Mouse (Mus musculus) midbrain, embryonic 16.5 days (tissue): Measurements from ENCODE around the gene Lbh. TPM values are rescaled to one million over a fixed set of nuclear protein-coding genes. Genes with fewer than 3 reads are reported as not detected.
A peak's percentile ranks its signal among the peaks of the same experiment; 100 is the strongest.

Experiments used
- ATAC-seq: fragments of 200-750 bp; cut with Nextera tagmentation; 2 replicates; pipeline ENCODE4 v1.8.0; 2017; ENCODE audit warnings: moderate TSS enrichment
- H3K27ac ChIP-seq: fragments of 300-500 bp; sonication (generic); 2 replicates; pipeline ENCODE4 v1.5.1; 2014; ENCODE audit warnings: mild to moderate bottlenecking, low read length, mixed read lengths
- H3K27me3 ChIP-seq: fragments of 300-500 bp; sonication (generic); 2 replicates; pipeline ENCODE4 v1.6.1; 2014; ENCODE audit warnings: low read depth, low read length, mixed read lengths; ENCODE audit not compliant: control insufficient read depth, insufficient read depth
- H3K36me3 ChIP-seq: fragments of 300-500 bp; sonication (generic); 2 replicates; pipeline ENCODE4 v1.6.1; 2014; ENCODE audit warnings: mild to moderate bottlenecking, low read length, moderate library complexity, mixed read lengths; ENCODE audit not compliant: control insufficient read depth, insufficient read depth
- H3K4me1 ChIP-seq: fragments of 300-500 bp; sonication (generic); 2 replicates; pipeline ENCODE4 v1.6.1; 2014; ENCODE audit warnings: mild to moderate bottlenecking, low read length, mixed read lengths; ENCODE audit not compliant: control insufficient read depth, insufficient read depth
- H3K4me2 ChIP-seq: fragments of 300-500 bp; sonication (generic); 2 replicates; pipeline ENCODE4 v1.6.1; 2014; ENCODE audit warnings: mild to moderate bottlenecking, low read length, mixed read lengths
- H3K4me3 ChIP-seq: fragments of 300-500 bp; sonication (generic); 2 replicates; pipeline ENCODE4 v1.5.1; 2014; ENCODE audit warnings: low read depth, mild to moderate bottlenecking, low read length, moderate library complexity, mixed read lengths
- H3K9ac ChIP-seq: fragments of 300-500 bp; sonication (generic); 2 replicates; pipeline ENCODE4 v1.6.1; 2014; ENCODE audit warnings: low read depth, low read length, mixed read lengths
- H3K9me3 ChIP-seq: fragments of 300-500 bp; sonication (generic); replicated peaks from 2 replicates; pipeline ENCODE4 v1.6.1; 2014; ENCODE audit warnings: mild to moderate bottlenecking, low read length, mixed read lengths; ENCODE audit not compliant: control insufficient read depth, poor library complexity, severe bottlenecking
- WGBS: fragments of 180-500 bp; shearing (Covaris S2); extraction: QIAGEN DNeasy Blood & Tissue Kit; methylation state at CpG from one replicate; pipeline ENCODE4 v1.1.7; 2014; 5-methylcytosine and 5-hydroxymethylcytosine counted together
- polyA plus RNA-seq: library from polyadenylated mRNA; unstranded; fragments of >200 nt; fragmentation: Nextera tagmentation; extraction: Ambion mirVana; gene quantifications from 2 replicates; pipeline ENCODE4 v1.2.1, GENCODE M21; 2015

Lbh gene
- polyA plus RNA-seq, 1 experiment from 2014 or later, result 4.0 TPM

- Histone ChIP-seq H3K27ac (no peak overlapping the region), H3K9me3 (no peaks in the 10 kb centered on the region), H3K4me1 (no peaks in the 10 kb centered on the region), H3K27me3 (no peaks in the 10 kb centered on the region), H3K4me2 (no peak overlapping the region), H3K9ac (no peak overlapping the region), H3K36me3 (no peaks in the 10 kb centered on the region), H3K4me3 (no peak overlapping the region)
- ATAC-seq, result no peak
- WGBS, result 91% methylated on average over 7 of the region's 7 CpGs
These were observed 21.0 kb upstream of the Lbh start for GRCm38 (mm10) chr17:72897076-72897475.

- no peak for ATAC-seq
- H3K4me1 ChIP-seq, result no peaks in the 10 kb centered on the region
- H3K4me2 ChIP-seq, result no peak overlapping the region
- no peak overlapping the region for H3K9ac ChIP-seq
- no peaks in the 10 kb centered on the region for H3K9me3 ChIP-seq
- no peaks in the 10 kb centered on the region for H3K27me3 ChIP-seq
- H3K27ac ChIP-seq, result no peak overlapping the region
- WGBS, result 90% methylated on average over 5 of the region's 5 CpGs
- no peaks in the 10 kb centered on the region for H3K36me3 ChIP-seq
- H3K4me3 ChIP-seq, result no peak overlapping the region
These were observed 20.1 kb upstream of the Lbh start for GRCm38 (mm10) chr17:72897961-72898360.

- ATAC-seq, result 0 out of 2 replicates have a peak, but pooled peaks have one; percentile 21
- Histone ChIP-seq H3K4me2 (no peak overlapping the region), H3K27ac (no peak overlapping the region), H3K9me3 (no peaks in the 10 kb centered on the region), H3K27me3 (no peaks in the 10 kb centered on the region), H3K9ac (no peak overlapping the region), H3K4me3 (no peak overlapping the region), H3K36me3 (no peaks in the 10 kb centered on the region), H3K4me1 (no peaks in the 10 kb centered on the region)
- 61% methylated on average over 3 of the region's 3 CpGs for WGBS
These were observed 19.3 kb upstream of the Lbh start for GRCm38 (mm10) chr17:72898775-72899174.

- Histone ChIP-seq H3K27me3 (no peaks in the 10 kb centered on the region), H3K4me1 (no peaks in the 10 kb centered on the region), H3K4me2 (no peak overlapping the region), H3K4me3 (no peak overlapping the region), H3K36me3 (no peaks in the 10 kb centered on the region), H3K9ac (no peak overlapping the region), H3K27ac (no peak overlapping the region), H3K9me3 (no peaks in the 10 kb centered on the region)
- no peak for ATAC-seq
- 93% methylated on average over 6 of the region's 6 CpGs for WGBS
These were observed 17.1 kb upstream of the Lbh start for GRCm38 (mm10) chr17:72901021-72901420.

GRCm38 (mm10) chr17:72901705-72902104 is 16.4 kb upstream of the Lbh start:
- no peak overlapping the region for H3K27ac ChIP-seq
- no peak overlapping the region for H3K9ac ChIP-seq
- WGBS, result 91% methylated on average over 4 of the region's 4 CpGs
- H3K4me3 ChIP-seq, result no peak overlapping the region
- ATAC-seq, result no peak
- no peaks in the 10 kb centered on the region for H3K36me3 ChIP-seq
- H3K27me3 ChIP-seq, result no peaks in the 10 kb centered on the region
- no peaks in the 10 kb centered on the region for H3K4me1 ChIP-seq
- H3K4me2 ChIP-seq, result no peak overlapping the region
- H3K9me3 ChIP-seq, result no peaks in the 10 kb centered on the region

GRCm38 (mm10) chr17:72903321-72903720 is 14.8 kb upstream of the Lbh start:
- no peak overlapping the region for H3K9ac ChIP-seq
- no peak overlapping the region for H3K4me3 ChIP-seq
- WGBS, result 96% methylated on average over 5 of the region's 5 CpGs
- H3K4me1 ChIP-seq, result no peaks in the 10 kb centered on the region
- no peak for ATAC-seq
- H3K27me3 ChIP-seq, result no peaks in the 10 kb centered on the region
- no peaks in the 10 kb centered on the region for H3K9me3 ChIP-seq
- no peaks in the 10 kb centered on the region for H3K36me3 ChIP-seq
- no peak overlapping the region for H3K4me2 ChIP-seq
- no peak overlapping the region for H3K27ac ChIP-seq

GRCm38 (mm10) chr17:72903921-72904421 is 14.1 kb upstream of the Lbh start:
- Histone ChIP-seq H3K36me3 (no peaks in the 10 kb centered on the region), H3K4me3 (no peak overlapping the region), H3K27ac (no peak overlapping the region), H3K9ac (no peak overlapping the region), H3K4me1 (no peaks in the 10 kb centered on the region), H3K27me3 (no peaks in the 10 kb centered on the region), H3K9me3 (no peaks in the 10 kb centered on the region), H3K4me2 (no peak overlapping the region)
- WGBS, result 88% methylated on average over 9 of the region's 9 CpGs
- no peak for ATAC-seq

GRCm38 (mm10) chr17:72904873-72905272 is 13.2 kb upstream of the Lbh start:
- H3K4me2 ChIP-seq, result no peak overlapping the region
- H3K27me3 ChIP-seq, result no peaks in the 10 kb centered on the region
- no peaks in the 10 kb centered on the region for H3K36me3 ChIP-seq
- no peaks in the 10 kb centered on the region for H3K4me1 ChIP-seq
- H3K27ac ChIP-seq, result no peak overlapping the region
- 86% methylated on average over 7 of the region's 7 CpGs for WGBS
- no peak overlapping the region for H3K4me3 ChIP-seq
- H3K9me3 ChIP-seq, result no peaks in the 10 kb centered on the region
- no peak for ATAC-seq
- no peak overlapping the region for H3K9ac ChIP-seq

- Histone ChIP-seq H3K4me2 (no peak overlapping the region), H3K9me3 (no peaks in the 10 kb centered on the region), H3K4me1 (no peaks in the 10 kb centered on the region), H3K36me3 (no peaks in the 10 kb centered on the region), H3K4me3 (no peak overlapping the region), H3K27me3 (no peaks in the 10 kb centered on the region), H3K9ac (no peak overlapping the region), H3K27ac (no peak overlapping the region)
- ATAC-seq, result no peak
- 78% methylated on average over 10 of the region's 10 CpGs for WGBS
These were observed 11.7 kb upstream of the Lbh start for GRCm38 (mm10) chr17:72906231-72906896.
